Mouse (Mus musculus) heart, embryonic 16.5 days (tissue): ENCODE data around the gene Nuak1. TPM values are rescaled to one million over a fixed set of nuclear protein-coding genes. Genes with fewer than 3 reads are reported as not detected.

Experiments
- ATAC-seq: fragments of 200-750 bp; cut with Nextera tagmentation; replicated peaks from 2 replicates; pipeline ENCODE4 v1.8.0; 2017; ENCODE audit warnings: moderate number of reproducible peaks; ENCODE audit not compliant: insufficient read depth, low FRiP score; ENCODE audit errors: extremely low read depth
- H3K27ac ChIP-seq: fragments of 300-500 bp; sonication (generic); 2 replicates; pipeline ENCODE4 v1.5.1; 2014; ENCODE audit warnings: mild to moderate bottlenecking, low read length, control low read depth, moderate library complexity
- H3K27me3 ChIP-seq: fragments of 300-500 bp; sonication (generic); 2 replicates; pipeline ENCODE4 v1.6.1; 2014; ENCODE audit warnings: low read length, mixed read lengths; ENCODE audit not compliant: control insufficient read depth, insufficient read depth
- H3K36me3 ChIP-seq: fragments of 300-500 bp; sonication (generic); 2 replicates; pipeline ENCODE4 v1.6.1; 2014; ENCODE audit not compliant: control insufficient read depth, insufficient read depth
- H3K4me1 ChIP-seq: fragments of 300-500 bp; sonication (generic); 2 replicates; pipeline ENCODE4 v1.6.1; 2014; ENCODE audit warnings: low read length, mixed read lengths; ENCODE audit not compliant: control insufficient read depth, insufficient read depth
- H3K4me2 ChIP-seq: fragments of 300-500 bp; sonication (generic); 2 replicates; pipeline ENCODE4 v1.6.1; 2014; ENCODE audit warnings: low read depth, mild to moderate bottlenecking, control low read depth, low read length
- H3K4me3 ChIP-seq: fragments of 300-500 bp; sonication (generic); 2 replicates; pipeline ENCODE4 v1.5.1; 2014; ENCODE audit warnings: mild to moderate bottlenecking, control low read depth, low read length
- H3K9ac ChIP-seq: fragments of 300-500 bp; sonication (generic); 2 replicates; pipeline ENCODE4 v1.6.1; 2014; ENCODE audit warnings: low read length, control low read depth
- H3K9me3 ChIP-seq: fragments of 300-500 bp; sonication (generic); replicated peaks from 2 replicates; pipeline ENCODE4 v1.6.1; 2016; ENCODE audit warnings: low read length; ENCODE audit not compliant: control insufficient read depth
- WGBS: fragments of 180-500 bp; shearing (Covaris S2); extraction: QIAGEN DNeasy Blood & Tissue Kit; methylation state at CpG from one replicate; pipeline ENCODE4 v1.1.7; 2014; 5-methylcytosine and 5-hydroxymethylcytosine counted together
- polyA plus RNA-seq: library from polyadenylated mRNA; unstranded; fragments of >200 nt; fragmentation: Nextera tagmentation; extraction: Ambion mirVana; gene quantifications from 2 replicates; pipeline ENCODE4 v1.2.1, GENCODE M21; 2015

The Nuak1 gene
- polyA plus RNA-seq, 1 experiment from 2014 or later = 3.0 TPM

- Histone ChIP-seq H3K27me3 (0 out of 2 replicates have a peak, but pooled peaks cover 2% of the 10 kb centered on the region), H3K4me3 (no peak overlapping the region), H3K36me3 (no peaks in the 10 kb centered on the region), H3K4me2 (no peak overlapping the region), H3K4me1 (peaks cover 4% of the 10 kb centered on the region; the same call in 1 of the 2 replicates), H3K9ac (no peak overlapping the region), H3K9me3 (no peaks in the 10 kb centered on the region), H3K27ac (no peak overlapping the region)
- WGBS = 47% methylated on average over 9 of the region's 9 CpGs
- no peak for ATAC-seq
Measured at GRCm38 (mm10) chr10:84456632-84457320, 16.4 kb upstream of the Nuak1 start.

- H3K27ac ChIP-seq = no peak overlapping the region
- 68% methylated on average over 4 of the region's 4 CpGs for WGBS
- H3K27me3 ChIP-seq = 0 out of 2 replicates have a peak, but pooled peaks cover 2% of the 10 kb centered on the region
- peaks cover 6% of the 10 kb centered on the region; the same call in 1 of the 2 replicates for H3K4me1 ChIP-seq
- no peaks in the 10 kb centered on the region for H3K9me3 ChIP-seq
- no peaks in the 10 kb centered on the region for H3K36me3 ChIP-seq
- H3K4me3 ChIP-seq = no peak overlapping the region
- no peak overlapping the region for H3K9ac ChIP-seq
- no peak overlapping the region for H3K4me2 ChIP-seq
- no peak for ATAC-seq
Measured at GRCm38 (mm10) chr10:84451883-84452282, 11.5 kb upstream of the Nuak1 start.

- no peaks in the 10 kb centered on the region for H3K9me3 ChIP-seq
- 3% methylated on average over 10 of the region's 10 CpGs for WGBS
- H3K4me1 ChIP-seq = peaks cover 6% of the 10 kb centered on the region; the same call in 1 of the 2 replicates
- no peak overlapping the region for H3K4me3 ChIP-seq
- H3K27me3 ChIP-seq = no peaks in the 10 kb centered on the region
- ATAC-seq = peak; percentile 52; the same call in 1 of the 2 replicates
- H3K4me2 ChIP-seq = no peak overlapping the region
- H3K36me3 ChIP-seq = no peaks in the 10 kb centered on the region
- no peak overlapping the region for H3K27ac ChIP-seq
- H3K9ac ChIP-seq = no peak overlapping the region
Measured at GRCm38 (mm10) chr10:84450654-84451053, 10.3 kb upstream of the Nuak1 start.

- Histone ChIP-seq H3K4me3 (no peak overlapping the region), H3K9ac (peak overlapping the region; percentile 30; the same call in 1 of the 2 replicates), H3K4me2 (no peak overlapping the region), H3K27me3 (no peaks in the 10 kb centered on the region), H3K4me1 (peaks cover 6% of the 10 kb centered on the region; the same call in 1 of the 2 replicates), H3K36me3 (no peaks in the 10 kb centered on the region), H3K9me3 (no peaks in the 10 kb centered on the region), H3K27ac (peak overlapping the region; percentile 25; the same call in 1 of the 2 replicates)
- 63% methylated on average over 8 of the region's 8 CpGs for WGBS
- peak; percentile 43; the same call in 1 of the 2 replicates for ATAC-seq
Measured at GRCm38 (mm10) chr10:84449733-84450132, 9.3 kb upstream of the Nuak1 start.

GRCm38 (mm10) chr10:84447411-84447821 is 7.0 kb upstream of the Nuak1 start:
- Histone ChIP-seq H3K9me3 (no peaks in the 10 kb centered on the region), H3K27ac (peak overlapping the region; percentile 63), H3K4me1 (peaks cover 10% of the 10 kb centered on the region; the same call in 1 of the 2 replicates), H3K4me2 (no peak overlapping the region), H3K27me3 (no peaks in the 10 kb centered on the region), H3K4me3 (no peak overlapping the region), H3K36me3 (no peaks in the 10 kb centered on the region), H3K9ac (no peak overlapping the region)
- 32% methylated on average over 8 of the region's 8 CpGs for WGBS
- ATAC-seq = peak; percentile 53

GRCm38 (mm10) chr10:84446661-84447060 is 6.3 kb upstream of the Nuak1 start:
- no peaks in the 10 kb centered on the region for H3K36me3 ChIP-seq
- H3K4me1 ChIP-seq = peaks cover 14% of the 10 kb centered on the region; the same call in 1 of the 2 replicates
- no peak overlapping the region for H3K9ac ChIP-seq
- ATAC-seq = no peak
- H3K27me3 ChIP-seq = no peaks in the 10 kb centered on the region
- no peak overlapping the region for H3K4me2 ChIP-seq
- H3K27ac ChIP-seq = no peak overlapping the region
- no peaks in the 10 kb centered on the region for H3K9me3 ChIP-seq
- H3K4me3 ChIP-seq = no peak overlapping the region
- WGBS = 90% methylated on average over 6 of the region's 6 CpGs

- Histone ChIP-seq H3K9me3 (no peaks in the 10 kb centered on the region), H3K4me1 (peaks cover 8% of the 10 kb centered on the region; the same call in 1 of the 2 replicates), H3K4me2 (no peak overlapping the region), H3K36me3 (no peaks in the 10 kb centered on the region), H3K4me3 (no peak overlapping the region), H3K9ac (no peak overlapping the region), H3K27me3 (no peaks in the 10 kb centered on the region), H3K27ac (no peak overlapping the region)
- no peak for ATAC-seq
- 70% methylated on average over 9 of the region's 9 CpGs for WGBS
Measured at GRCm38 (mm10) chr10:84444396-84444795, 4.0 kb upstream of the Nuak1 start.

- peak overlapping the region; percentile 100 for H3K9ac ChIP-seq
- peak overlapping the region; percentile 98 for H3K27ac ChIP-seq
- peak overlapping the region; percentile 81 for H3K4me3 ChIP-seq
- no peaks in the 10 kb centered on the region for H3K36me3 ChIP-seq
- ATAC-seq = no peak
- H3K4me2 ChIP-seq = peak overlapping the region; percentile 91
- H3K27me3 ChIP-seq = no peaks in the 10 kb centered on the region
- H3K4me1 ChIP-seq = peaks cover 21% of the 10 kb centered on the region
- no peaks in the 10 kb centered on the region for H3K9me3 ChIP-seq
- WGBS = 23% methylated on average over 11 of the region's 11 CpGs
Measured at GRCm38 (mm10) chr10:84441846-84442245, 1.4 kb upstream of the Nuak1 start.

- no peaks in the 10 kb centered on the region for H3K36me3 ChIP-seq
- H3K9me3 ChIP-seq = no peaks in the 10 kb centered on the region
- WGBS = 7% methylated on average over 7 of the region's 7 CpGs
- no peaks in the 10 kb centered on the region for H3K27me3 ChIP-seq
- H3K4me2 ChIP-seq = peak overlapping the region; percentile 91
- H3K4me1 ChIP-seq = peaks cover 24% of the 10 kb centered on the region
- H3K9ac ChIP-seq = peak overlapping the region; percentile 100
- ATAC-seq = no peak
- peak overlapping the region; percentile 98 for H3K27ac ChIP-seq
- H3K4me3 ChIP-seq = peak overlapping the region; percentile 81
Measured at GRCm38 (mm10) chr10:84441434-84441785, 1.0 kb upstream of the Nuak1 start.
